Mouse (Mus musculus): ENCODE measurements around the gene Apol7e. TPM values are rescaled to one million over a fixed set of nuclear protein-coding genes. Genes with fewer than 3 reads are reported as not detected.
"Not testable (repeated sequence)": the region's sequence is repeated elsewhere in the genome, so short reads cannot be mapped to it uniquely, and the experiment has no call there.

Apol7e gene
- polyA plus RNA-seq, 1 experiment from 2014 or later, result not detected

GRCm38 (mm10) chr15:77708936-77709335 is 10.3 kb downstream of the Apol7e start:
- not testable (repeated sequence) for H3K27me3 ChIP-seq (ENCODE audit: control insufficient read depth, insufficient read depth, low read depth, low read length); H3K4me1 ChIP-seq (ENCODE audit: control insufficient read depth, low read depth, low read length); H3K27ac ChIP-seq (ENCODE audit: low read length); ATAC-seq (ENCODE audit: low read depth); H3K9ac ChIP-seq (ENCODE audit: low read depth, low read length); H3K4me2 ChIP-seq (ENCODE audit: low read depth, low read length); H3K9me3 ChIP-seq (replicated peaks; ENCODE audit: control insufficient read depth, low read length); H3K4me3 ChIP-seq (ENCODE audit: low read depth, low read length); H3K36me3 ChIP-seq (ENCODE audit: control insufficient read depth, insufficient read depth)
- 50% methylated on average over 1 of the region's 1 CpGs for WGBS (ENCODE audit: insufficient replicate concordance)

- not testable (repeated sequence) for H3K36me3 ChIP-seq (ENCODE audit: control insufficient read depth, insufficient read depth); H3K4me3 ChIP-seq (ENCODE audit: low read depth, low read length); H3K27me3 ChIP-seq (ENCODE audit: control insufficient read depth, insufficient read depth, low read depth, low read length); ATAC-seq (ENCODE audit: low read depth); H3K9ac ChIP-seq (ENCODE audit: low read depth, low read length); H3K4me1 ChIP-seq (ENCODE audit: control insufficient read depth, low read depth, low read length); H3K27ac ChIP-seq (ENCODE audit: low read length); H3K9me3 ChIP-seq (replicated peaks; ENCODE audit: control insufficient read depth, low read length); H3K4me2 ChIP-seq (ENCODE audit: low read depth, low read length)
- WGBS (ENCODE audit: insufficient replicate concordance), result 47% methylated on average over 2 of the region's 6 CpGs
These were observed 19.6 kb downstream of the Apol7e start for GRCm38 (mm10) chr15:77718240-77718639.

- WGBS (ENCODE audit: insufficient replicate concordance), result no CpG with 5 or more reads among the region's 3 CpGs
- H3K27ac ChIP-seq (ENCODE audit: low read length); H3K36me3 ChIP-seq (ENCODE audit: control insufficient read depth, insufficient read depth); H3K4me3 ChIP-seq (ENCODE audit: low read depth, low read length); H3K9me3 ChIP-seq (replicated peaks; ENCODE audit: control insufficient read depth, low read length); H3K9ac ChIP-seq (ENCODE audit: low read depth, low read length); H3K27me3 ChIP-seq (ENCODE audit: control insufficient read depth, insufficient read depth, low read depth, low read length); H3K4me2 ChIP-seq (ENCODE audit: low read depth, low read length); ATAC-seq (ENCODE audit: low read depth); H3K4me1 ChIP-seq (ENCODE audit: control insufficient read depth, low read depth, low read length): not testable (repeated sequence)
These were observed 22.9 kb downstream of the Apol7e start for GRCm38 (mm10) chr15:77721509-77721908.

GRCm38 (mm10) chr15:77724208-77724911 is 25.7 kb downstream of the Apol7e start:
- 9% methylated on average over 2 of the region's 10 CpGs for WGBS (ENCODE audit: insufficient replicate concordance)
- H3K27me3 ChIP-seq (ENCODE audit: control insufficient read depth, insufficient read depth, low read depth, low read length); H3K27ac ChIP-seq (ENCODE audit: low read length); H3K4me3 ChIP-seq (ENCODE audit: low read depth, low read length); H3K4me2 ChIP-seq (ENCODE audit: low read depth, low read length); ATAC-seq (ENCODE audit: low read depth); H3K9ac ChIP-seq (ENCODE audit: low read depth, low read length); H3K9me3 ChIP-seq (replicated peaks; ENCODE audit: control insufficient read depth, low read length); H3K4me1 ChIP-seq (ENCODE audit: control insufficient read depth, low read depth, low read length); H3K36me3 ChIP-seq (ENCODE audit: control insufficient read depth, insufficient read depth): not testable (repeated sequence)

- not testable (repeated sequence) for H3K9ac ChIP-seq (ENCODE audit: low read depth, low read length); H3K4me3 ChIP-seq (ENCODE audit: low read depth, low read length); H3K4me2 ChIP-seq (ENCODE audit: low read depth, low read length); ATAC-seq (ENCODE audit: low read depth); H3K4me1 ChIP-seq (ENCODE audit: control insufficient read depth, low read depth, low read length); H3K27me3 ChIP-seq (ENCODE audit: control insufficient read depth, insufficient read depth, low read depth, low read length); H3K27ac ChIP-seq (ENCODE audit: low read length); H3K9me3 ChIP-seq (replicated peaks; ENCODE audit: control insufficient read depth, low read length); H3K36me3 ChIP-seq (ENCODE audit: control insufficient read depth, insufficient read depth)
- WGBS (ENCODE audit: insufficient replicate concordance), result 50% methylated on average over 5 of the region's 6 CpGs
These were observed 26.9 kb downstream of the Apol7e start for GRCm38 (mm10) chr15:77725393-77726020.

- not testable (repeated sequence) for H3K36me3 ChIP-seq (ENCODE audit: control insufficient read depth, insufficient read depth); H3K27ac ChIP-seq (ENCODE audit: low read length); H3K9me3 ChIP-seq (replicated peaks; ENCODE audit: control insufficient read depth, low read length); H3K9ac ChIP-seq (ENCODE audit: low read depth, low read length); H3K4me3 ChIP-seq (ENCODE audit: low read depth, low read length); H3K27me3 ChIP-seq (ENCODE audit: control insufficient read depth, insufficient read depth, low read depth, low read length); H3K4me2 ChIP-seq (ENCODE audit: low read depth, low read length); H3K4me1 ChIP-seq (ENCODE audit: control insufficient read depth, low read depth, low read length)
- peak; percentile 16; the same call in 1 of the 2 replicates for ATAC-seq (ENCODE audit: low read depth)
- WGBS (ENCODE audit: insufficient replicate concordance), result 7% methylated on average over 3 of the region's 3 CpGs
These were observed 28.5 kb downstream of the Apol7e start for GRCm38 (mm10) chr15:77727139-77727538.

- H3K9me3 ChIP-seq (replicated peaks; ENCODE audit: control insufficient read depth, low read length); H3K9ac ChIP-seq (ENCODE audit: low read depth, low read length); H3K4me2 ChIP-seq (ENCODE audit: low read depth, low read length); H3K27ac ChIP-seq (ENCODE audit: low read length); H3K4me3 ChIP-seq (ENCODE audit: low read depth, low read length); H3K4me1 ChIP-seq (ENCODE audit: control insufficient read depth, low read depth, low read length); H3K27me3 ChIP-seq (ENCODE audit: control insufficient read depth, insufficient read depth, low read depth, low read length); H3K36me3 ChIP-seq (ENCODE audit: control insufficient read depth, insufficient read depth); ATAC-seq (ENCODE audit: low read depth): not testable (repeated sequence)
- WGBS (ENCODE audit: insufficient replicate concordance), result 68% methylated on average over 3 of the region's 3 CpGs
These were observed 29.1 kb downstream of the Apol7e start for GRCm38 (mm10) chr15:77727745-77728144.

- not testable (repeated sequence) for H3K27me3 ChIP-seq (ENCODE audit: control insufficient read depth, insufficient read depth, low read depth, low read length); H3K36me3 ChIP-seq (ENCODE audit: control insufficient read depth, insufficient read depth); H3K4me1 ChIP-seq (ENCODE audit: control insufficient read depth, low read depth, low read length); ATAC-seq (ENCODE audit: low read depth); H3K4me2 ChIP-seq (ENCODE audit: low read depth, low read length); H3K27ac ChIP-seq (ENCODE audit: low read length); H3K9ac ChIP-seq (ENCODE audit: low read depth, low read length); H3K4me3 ChIP-seq (ENCODE audit: low read depth, low read length); H3K9me3 ChIP-seq (replicated peaks; ENCODE audit: control insufficient read depth, low read length)
- WGBS (ENCODE audit: insufficient replicate concordance), result 83% methylated on average over 1 of the region's 4 CpGs
These were observed 30.1 kb downstream of the Apol7e start, which contains the start of gene Apol9b for GRCm38 (mm10) chr15:77728739-77729138. Gene Apol9b, plus strand, starts transcription at chr15:77729039.

- WGBS (ENCODE audit: insufficient replicate concordance), result 65% methylated on average over 5 of the region's 5 CpGs
- Histone ChIP-seq H3K4me3 (ENCODE audit: low read depth, low read length) (no peak overlapping the region), H3K9ac (ENCODE audit: low read depth, low read length) (no peak overlapping the region), H3K27ac (ENCODE audit: low read length) (no peak overlapping the region), H3K9me3 (replicated peaks; ENCODE audit: control insufficient read depth, low read length) (no peaks in the 10 kb centered on the region), H3K4me2 (ENCODE audit: low read depth, low read length) (no peak overlapping the region), H3K4me1 (ENCODE audit: control insufficient read depth, low read depth, low read length) (no peaks in the 10 kb centered on the region), H3K27me3 (ENCODE audit: control insufficient read depth, insufficient read depth, low read depth, low read length) (no peaks in the 10 kb centered on the region), H3K36me3 (ENCODE audit: control insufficient read depth, insufficient read depth) (no peaks in the 10 kb centered on the region)
- ATAC-seq (ENCODE audit: low read depth), result no peak
These were observed 32.9 kb downstream of the Apol7e start for GRCm38 (mm10) chr15:77731605-77732004.

Data from liver, embryonic 16.5 days (tissue).